Mouse (Mus musculus): ENCODE results near the gene Mag. TPM values are rescaled to one million over a fixed set of nuclear protein-coding genes. Genes with fewer than 3 reads are reported as not detected.
A peak's percentile ranks its signal among the peaks of the same experiment; 100 is the strongest.

Gene Mag
- polyA plus RNA-seq, 1 experiment from 2014 or later: 0.28 TPM

DNA sequence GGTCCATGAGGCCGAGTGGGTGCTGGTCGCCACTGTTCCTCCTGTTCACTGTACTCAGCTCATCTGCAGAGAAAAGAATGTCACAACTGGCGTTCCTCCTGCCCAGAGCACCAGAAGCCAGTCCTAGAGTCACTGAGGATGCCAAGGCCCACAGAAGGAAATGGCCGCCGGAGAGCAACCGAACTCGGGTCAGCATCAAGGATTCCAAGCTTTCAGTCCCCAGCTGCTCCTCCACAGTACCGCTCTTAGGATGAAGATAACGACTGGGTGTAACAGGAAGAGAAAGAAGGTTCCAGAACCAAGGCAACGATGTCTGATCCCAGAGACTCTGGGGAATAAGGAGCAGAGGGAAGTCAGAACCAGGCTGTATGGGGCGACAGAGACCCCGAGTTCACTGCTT is 53.2 kb downstream of the Mag start, which contains the start of gene Ffar1:
Ffar1 (minus strand) TSS at position 101 of the 400 bp plus-strand sequence.
- ATAC-seq (ENCODE audit: low read depth): no peak

GRCm38 (mm10) chr7:30859635-30860402 is 54.9 kb downstream of the Mag start:
- Histone ChIP-seq H3K4me2 (ENCODE audit: low read depth, low read length) (peak overlapping the region; percentile 49), H3K27ac (ENCODE audit: low read length) (no peak overlapping the region), H3K9me3 (ENCODE audit: control insufficient read depth, low read length) (no peaks in the 10 kb centered on the region), H3K4me3 (ENCODE audit: low read length) (peak overlapping the region; percentile 28), H3K36me3 (ENCODE audit: control insufficient read depth, insufficient read depth, low read length) (no peaks in the 10 kb centered on the region), H3K4me1 (replicated peaks; ENCODE audit: control insufficient read depth, insufficient read depth, low read length) (no peaks in the 10 kb centered on the region), H3K27me3 (ENCODE audit: control insufficient read depth, insufficient read depth, low read depth, low read length) (no peaks in the 10 kb centered on the region), H3K9ac (ENCODE audit: low read length) (0 out of 2 replicates have a peak overlapping the region, but pooled peaks have one; percentile 1)
- peak; percentile 70 for ATAC-seq (ENCODE audit: low read depth)
- 7% methylated on average over 14 of the region's 16 CpGs for WGBS

More for the DNA sequence above, 53.2 kb downstream of the Mag start, which contains the start of gene Ffar1:
- Histone ChIP-seq H3K36me3 (ENCODE audit: control insufficient read depth, insufficient read depth, low read length) (no peaks in the 10 kb centered on the region), H3K9ac (ENCODE audit: low read length) (no peak within 1 kb of the TSS), H3K4me1 (replicated peaks; ENCODE audit: control insufficient read depth, insufficient read depth, low read length) (no peaks in the 10 kb centered on the region), H3K4me3 (ENCODE audit: low read length) (no peak within 1 kb of the TSS), H3K4me2 (ENCODE audit: low read depth, low read length) (no peak within 1 kb of the TSS), H3K27ac (ENCODE audit: low read length) (no peak within 1 kb of the TSS), H3K9me3 (ENCODE audit: control insufficient read depth, low read length) (no peaks in the 10 kb centered on the region), H3K27me3 (ENCODE audit: control insufficient read depth, insufficient read depth, low read depth, low read length) (no peaks in the 10 kb centered on the region)
- 82% methylated on average over 12 of the region's 12 CpGs for WGBS

DNA sequence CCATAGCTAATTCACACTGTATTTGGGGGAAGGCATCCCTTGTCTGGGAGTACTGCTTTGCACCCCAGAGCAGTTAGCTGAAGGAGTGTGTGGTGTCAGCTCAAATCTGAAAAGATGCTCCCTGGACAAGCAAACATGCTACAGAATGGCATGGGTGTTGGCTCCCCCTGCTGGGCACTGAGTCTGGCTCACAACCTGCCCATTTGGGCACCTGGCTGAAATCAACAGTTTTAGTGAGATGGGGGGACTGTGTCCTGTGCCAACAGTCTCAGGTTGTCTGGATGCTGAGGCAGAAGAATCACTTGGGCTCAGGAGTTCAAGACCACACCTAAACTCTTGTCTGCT is 55.4 kb downstream of the Mag start:
- peak; percentile 53 for ATAC-seq (ENCODE audit: low read depth)
- no peaks in the 10 kb centered on the region for H3K4me1 ChIP-seq (replicated peaks; ENCODE audit: control insufficient read depth, insufficient read depth, low read length)

GRCm38 (mm10) chr7:30857746-30858145 is 56.9 kb downstream of the Mag start:
- Histone ChIP-seq H3K4me3 (ENCODE audit: low read length) (no peak overlapping the region), H3K4me2 (ENCODE audit: low read depth, low read length) (no peak overlapping the region), H3K36me3 (ENCODE audit: control insufficient read depth, insufficient read depth, low read length) (no peaks in the 10 kb centered on the region), H3K27me3 (ENCODE audit: control insufficient read depth, insufficient read depth, low read depth, low read length) (no peaks in the 10 kb centered on the region), H3K9ac (ENCODE audit: low read length) (no peak overlapping the region), H3K27ac (ENCODE audit: low read length) (no peak overlapping the region), H3K4me1 (replicated peaks; ENCODE audit: control insufficient read depth, insufficient read depth, low read length) (no peaks in the 10 kb centered on the region), H3K9me3 (ENCODE audit: control insufficient read depth, low read length) (no peaks in the 10 kb centered on the region)
- WGBS: 74% methylated on average over 1 of the region's 1 CpGs
- ATAC-seq (ENCODE audit: low read depth): no peak

More for the DNA sequence above, 55.4 kb downstream of the Mag start:
- Histone ChIP-seq H3K27ac (ENCODE audit: low read length) (no peak overlapping the region), H3K9me3 (ENCODE audit: control insufficient read depth, low read length) (no peaks in the 10 kb centered on the region), H3K27me3 (ENCODE audit: control insufficient read depth, insufficient read depth, low read depth, low read length) (no peaks in the 10 kb centered on the region), H3K36me3 (ENCODE audit: control insufficient read depth, insufficient read depth, low read length) (no peaks in the 10 kb centered on the region), H3K4me3 (ENCODE audit: low read length) (no peak overlapping the region), H3K4me2 (ENCODE audit: low read depth, low read length) (no peak overlapping the region), H3K9ac (ENCODE audit: low read length) (no peak overlapping the region)

DNA sequence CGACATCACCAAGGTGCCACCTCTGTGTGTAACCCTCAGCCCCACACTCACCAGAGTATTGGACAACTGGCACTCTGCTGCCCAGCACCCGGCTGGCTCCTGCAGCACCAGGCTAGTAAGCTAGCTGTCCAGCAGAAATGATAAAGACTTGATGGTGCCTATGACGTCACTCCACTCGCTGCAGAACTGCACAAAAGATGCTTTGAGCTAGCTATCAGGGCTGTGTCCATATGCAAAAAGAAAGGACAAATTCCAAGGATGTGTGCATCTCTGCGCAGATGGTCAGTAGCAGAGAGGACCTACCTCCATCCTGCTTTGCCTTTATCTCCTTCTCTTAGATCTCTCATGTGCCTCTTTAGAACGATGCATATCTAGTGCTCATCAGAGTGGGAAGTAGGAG is 58.6 kb downstream of the Mag start, which contains the start of gene Ffar3:
Ffar3 (minus strand) TSS at position 101 of the 400 bp plus-strand sequence.
- no peak for ATAC-seq (ENCODE audit: low read depth)

GRCm38 (mm10) chr7:30851421-30851820 is 63.3 kb downstream of the Mag start:
- no peaks in the 10 kb centered on the region for H3K4me1 ChIP-seq (replicated peaks; ENCODE audit: control insufficient read depth, insufficient read depth, low read length)
- 83% methylated on average over 1 of the region's 1 CpGs for WGBS

More for the DNA sequence above, 58.6 kb downstream of the Mag start, which contains the start of gene Ffar3:
- Histone ChIP-seq H3K27me3 (ENCODE audit: control insufficient read depth, insufficient read depth, low read depth, low read length) (no peaks in the 10 kb centered on the region), H3K4me2 (ENCODE audit: low read depth, low read length) (no peak within 1 kb of the TSS), H3K9me3 (ENCODE audit: control insufficient read depth, low read length) (no peaks in the 10 kb centered on the region), H3K36me3 (ENCODE audit: control insufficient read depth, insufficient read depth, low read length) (no peaks in the 10 kb centered on the region), H3K27ac (ENCODE audit: low read length) (no peak within 1 kb of the TSS), H3K4me1 (replicated peaks; ENCODE audit: control insufficient read depth, insufficient read depth, low read length) (no peaks in the 10 kb centered on the region), H3K9ac (ENCODE audit: low read length) (no peak within 1 kb of the TSS), H3K4me3 (ENCODE audit: low read length) (no peak within 1 kb of the TSS)
- WGBS: 59% methylated on average over 6 of the region's 6 CpGs

More at GRCm38 (mm10) chr7:30851421-30851820, 63.3 kb downstream of the Mag start:
- no peaks in the 10 kb centered on the region for H3K27me3 ChIP-seq (ENCODE audit: control insufficient read depth, insufficient read depth, low read depth, low read length)
- no peaks in the 10 kb centered on the region for H3K9me3 ChIP-seq (ENCODE audit: control insufficient read depth, low read length)
- H3K4me2 ChIP-seq (ENCODE audit: low read depth, low read length): no peak overlapping the region
- H3K4me3 ChIP-seq (ENCODE audit: low read length): no peak overlapping the region
- no peaks in the 10 kb centered on the region for H3K36me3 ChIP-seq (ENCODE audit: control insufficient read depth, insufficient read depth, low read length)
- ATAC-seq (ENCODE audit: low read depth): no peak
- H3K27ac ChIP-seq (ENCODE audit: low read length): no peak overlapping the region
- no peak overlapping the region for H3K9ac ChIP-seq (ENCODE audit: low read length)

Other genes with a start within 250 kb of the Mag start
- 49.6 and 58.2 TPM in 2 replicates for gene Haus5, start 249.9 kb downstream of the Mag start, polyA plus RNA-seq (2015; fragmentation: Nextera tagmentation; extraction: Ambion mirVana)
- not detected in 2 replicates for gene Pmis2, start 243.3 kb downstream of the Mag start, polyA plus RNA-seq (2015; fragmentation: Nextera tagmentation; extraction: Ambion mirVana)
- gene 2200002J24Rik, start 215.9 kb downstream of the Mag start, polyA plus RNA-seq (2015; fragmentation: Nextera tagmentation; extraction: Ambion mirVana): 0.75 and 1.4 TPM in 2 replicates
- gene Atp4a, start 202.7 kb downstream of the Mag start, polyA plus RNA-seq (2015; fragmentation: Nextera tagmentation; extraction: Ambion mirVana): 0.10 and 0.26 TPM in 2 replicates
- 148 and 160 TPM in 2 replicates for gene Tmem147, start 185.3 kb downstream of the Mag start, polyA plus RNA-seq (2015; fragmentation: Nextera tagmentation; extraction: Ambion mirVana)
- 0.45 and 0.58 TPM in 2 replicates for gene Gapdhs, start 171.2 kb downstream of the Mag start, polyA plus RNA-seq (2015; fragmentation: Nextera tagmentation; extraction: Ambion mirVana)
- gene Sbsn, start 163.4 kb downstream of the Mag start, polyA plus RNA-seq (2015; fragmentation: Nextera tagmentation; extraction: Ambion mirVana): 1.5 and 2.6 TPM in 2 replicates
- gene Dmkn, start 151.1 kb downstream of the Mag start, polyA plus RNA-seq (2015; fragmentation: Nextera tagmentation; extraction: Ambion mirVana): 12.6 and 21.0 TPM in 2 replicates
- 3.7 and 18.1 TPM in 2 replicates for gene Krtdap, start 127.0 kb downstream of the Mag start, polyA plus RNA-seq (2015; fragmentation: Nextera tagmentation; extraction: Ambion mirVana)
- gene Ffar2, start 91.1 kb downstream of the Mag start, polyA plus RNA-seq (2015; fragmentation: Nextera tagmentation; extraction: Ambion mirVana): 0.35 and 0.67 TPM in 2 replicates
- gene Ffar3, start 58.7 kb downstream of the Mag start, polyA plus RNA-seq (2015; fragmentation: Nextera tagmentation; extraction: Ambion mirVana): not detected in 2 replicates
- not detected in 2 replicates for gene Ffar1, start 53.3 kb downstream of the Mag start, polyA plus RNA-seq (2015; fragmentation: Nextera tagmentation; extraction: Ambion mirVana)
- 0.15 and 0.16 TPM in 2 replicates for gene Cd22, start 34.5 kb downstream of the Mag start, polyA plus RNA-seq (2015; fragmentation: Nextera tagmentation; extraction: Ambion mirVana)
- not detected in 2 replicates for gene Hamp2, start 9.8 kb upstream of the Mag start, polyA plus RNA-seq (2015; fragmentation: Nextera tagmentation; extraction: Ambion mirVana)
- not detected in 2 replicates for gene Hamp, start 29.2 kb upstream of the Mag start, polyA plus RNA-seq (2015; fragmentation: Nextera tagmentation; extraction: Ambion mirVana)
- 20.5 and 22.3 TPM in 2 replicates for gene Usf2, start 41.9 kb upstream of the Mag start, polyA plus RNA-seq (2015; fragmentation: Nextera tagmentation; extraction: Ambion mirVana)
- 85.0 and 88.3 TPM in 2 replicates for gene Lsr, start 58.6 kb upstream of the Mag start, polyA plus RNA-seq (2015; fragmentation: Nextera tagmentation; extraction: Ambion mirVana)
- gene Fam187b, start 58.9 kb upstream of the Mag start, polyA plus RNA-seq (2015; fragmentation: Nextera tagmentation; extraction: Ambion mirVana): 6.5 and 7.5 TPM in 2 replicates
- gene Fxyd5, start 127.6 kb upstream of the Mag start, polyA plus RNA-seq (2015; fragmentation: Nextera tagmentation; extraction: Ambion mirVana): 62.1 and 66.0 TPM in 2 replicates
- gene Fxyd7, start 136.6 kb upstream of the Mag start, polyA plus RNA-seq (2015; fragmentation: Nextera tagmentation; extraction: Ambion mirVana): 4.9 and 5.6 TPM in 2 replicates
- gene Fxyd1, start 142.3 kb upstream of the Mag start, polyA plus RNA-seq (2015; fragmentation: Nextera tagmentation; extraction: Ambion mirVana): 105 and 119 TPM in 2 replicates
- 0.14 and 0.38 TPM in 2 replicates for gene Lgi4, start 144.5 kb upstream of the Mag start, polyA plus RNA-seq (2015; fragmentation: Nextera tagmentation; extraction: Ambion mirVana)
- gene Fxyd3, start 161.8 kb upstream of the Mag start, polyA plus RNA-seq (2015; fragmentation: Nextera tagmentation; extraction: Ambion mirVana): 76.9 and 84.8 TPM in 2 replicates
- 17.4 and 23.2 TPM in 2 replicates for gene Hpn, start 200.4 kb upstream of the Mag start, polyA plus RNA-seq (2015; fragmentation: Nextera tagmentation; extraction: Ambion mirVana)
- gene Scn1b, start 212.1 kb upstream of the Mag start, polyA plus RNA-seq (2015; fragmentation: Nextera tagmentation; extraction: Ambion mirVana): 0.64 and 0.89 TPM in 2 replicates
- 68.1 and 72.2 TPM in 2 replicates for gene Gramd1a, start 241.0 kb upstream of the Mag start, polyA plus RNA-seq (2015; fragmentation: Nextera tagmentation; extraction: Ambion mirVana)

Data from lung, embryonic 16.5 days (tissue).